Mouse (Mus musculus): Measurements from ENCODE around the gene Apol7e. TPM values are rescaled to one million over a fixed set of nuclear protein-coding genes. Genes with fewer than 3 reads are reported as not detected.

Apol7e gene
- polyA plus RNA-seq, 1 experiment = not detected

GRCm38 (mm10) chr15:77749717-77750116 is 51.1 kb downstream of the Apol7e start:
- H3K27me3 ChIP-seq (replicated peaks) = peaks cover 39% of the 10 kb centered on the region
- TF ChIP-seq FLI1 (IDR thresholded peaks at IDR 0.05; ENCODE audit: low read length) (no peak), GATA1 (IDR thresholded peaks at IDR 0.05; ENCODE audit: borderline replicate concordance, low read length) (no peak)
- H3K36me3 ChIP-seq (replicated peaks; ENCODE audit: low read length) = peaks cover 27% of the 10 kb centered on the region
- peaks cover 16% of the 10 kb centered on the region for H3K4me1 ChIP-seq
- peaks cover 15% of the 10 kb centered on the region for H3K9me3 ChIP-seq
- H3K4me3 ChIP-seq (replicated peaks) = no peak overlapping the region

DNA sequence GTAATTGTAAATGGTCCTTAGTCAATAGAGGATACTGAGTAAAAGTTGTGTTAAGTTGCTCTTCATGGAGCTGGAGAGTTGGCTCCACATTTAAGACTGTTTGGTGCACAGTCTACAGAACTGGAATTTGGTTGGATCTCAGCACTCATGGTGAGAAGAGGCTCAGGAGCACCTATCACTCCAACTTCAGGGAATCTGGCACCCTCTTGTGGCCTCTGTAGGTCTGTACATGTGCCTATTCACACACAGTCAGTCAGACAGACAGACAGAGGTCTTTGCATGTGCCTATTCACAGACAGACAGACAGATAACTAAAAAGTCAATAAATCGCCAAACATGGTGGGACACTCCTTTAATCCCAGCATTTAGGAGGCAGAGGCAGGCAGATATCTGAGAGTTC is 51.8 kb downstream of the Apol7e start:
- Histone ChIP-seq H3K4me3 (replicated peaks) (no peak overlapping the region), H3K27me3 (replicated peaks) (peaks cover 35% of the 10 kb centered on the region), H3K4me1 (peaks cover 21% of the 10 kb centered on the region), H3K36me3 (replicated peaks; ENCODE audit: low read length) (peaks cover 27% of the 10 kb centered on the region), H3K9me3 (peaks cover 15% of the 10 kb centered on the region)
- TF ChIP-seq GATA1 (IDR thresholded peaks at IDR 0.05; ENCODE audit: borderline replicate concordance, low read length) (no peak), FLI1 (IDR thresholded peaks at IDR 0.05; ENCODE audit: low read length) (no peak)

- Histone ChIP-seq H3K4me3 (replicated peaks) (no peak overlapping the region), H3K4me1 (peaks cover 38% of the 10 kb centered on the region), H3K36me3 (replicated peaks; ENCODE audit: low read length) (peaks cover 22% of the 10 kb centered on the region), H3K27me3 (replicated peaks) (peaks cover 21% of the 10 kb centered on the region), H3K9me3 (peaks cover 15% of the 10 kb centered on the region)
- TF ChIP-seq FLI1 (IDR thresholded peaks at IDR 0.05; ENCODE audit: low read length) (no peak), GATA1 (IDR thresholded peaks at IDR 0.05; ENCODE audit: borderline replicate concordance, low read length) (no peak)
These were observed 53.8 kb downstream of the Apol7e start for GRCm38 (mm10) chr15:77752443-77752842.

DNA sequence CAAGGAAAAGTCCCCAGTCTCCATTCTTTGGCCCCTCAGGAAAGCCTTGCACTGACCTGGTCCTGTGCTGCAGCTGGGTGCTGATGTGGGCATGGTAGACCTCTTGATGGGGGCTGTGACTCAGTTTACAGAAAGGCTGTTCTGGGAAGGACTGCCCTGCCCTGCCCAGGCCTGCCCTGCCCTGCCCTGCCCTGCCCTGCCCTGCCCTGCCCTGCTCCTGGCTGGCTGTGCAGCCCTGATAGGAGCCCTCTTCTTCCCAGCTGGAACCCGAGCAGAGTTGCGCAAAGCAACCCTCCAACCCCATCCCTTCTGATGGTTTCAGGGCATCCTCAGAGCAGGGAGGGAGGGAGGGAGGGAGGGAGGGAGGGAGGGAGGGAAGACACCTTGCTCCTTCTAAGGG is 56.5 kb downstream of the Apol7e start:
- H3K27me3 ChIP-seq (replicated peaks) = peaks cover 8% of the 10 kb centered on the region
- no peak for TF ChIP-seq FLI1 (IDR thresholded peaks at IDR 0.05; ENCODE audit: low read length)
- TF ChIP-seq GATA1 (IDR thresholded peaks at IDR 0.05; ENCODE audit: borderline replicate concordance, low read length) = no peak
- H3K36me3 ChIP-seq (replicated peaks; ENCODE audit: low read length) = peaks cover 21% of the 10 kb centered on the region
- H3K4me1 ChIP-seq = peaks cover 39% of the 10 kb centered on the region
- H3K9me3 ChIP-seq = no peaks in the 10 kb centered on the region
- H3K4me3 ChIP-seq (replicated peaks) = no peak overlapping the region

DNA sequence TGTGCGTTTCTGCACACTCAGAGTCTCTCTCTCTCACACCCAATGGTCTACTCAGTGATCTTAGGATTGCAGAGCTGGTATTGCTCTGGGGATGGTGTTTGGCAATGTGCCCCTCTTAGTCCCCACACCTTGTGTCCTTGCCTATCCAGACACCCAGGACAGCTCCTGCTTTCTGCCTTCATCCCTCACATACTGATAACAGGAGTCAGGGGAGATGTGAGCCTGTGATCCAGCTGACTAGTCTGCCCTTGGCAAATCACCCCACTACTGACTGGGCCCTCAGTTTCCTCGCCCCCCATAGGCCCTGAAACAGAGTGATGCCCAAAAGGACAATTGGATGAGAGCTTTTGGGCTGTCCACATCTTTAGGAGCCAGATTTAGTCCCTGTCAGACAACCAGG is 57.4 kb downstream of the Apol7e start:
- peaks cover 42% of the 10 kb centered on the region for H3K4me1 ChIP-seq
- H3K27me3 ChIP-seq (replicated peaks) = peaks cover 8% of the 10 kb centered on the region
- no peaks in the 10 kb centered on the region for H3K9me3 ChIP-seq
- H3K4me3 ChIP-seq (replicated peaks) = no peak overlapping the region
- peaks cover 27% of the 10 kb centered on the region for H3K36me3 ChIP-seq (replicated peaks; ENCODE audit: low read length)
- TF ChIP-seq FLI1 (IDR thresholded peaks at IDR 0.05; ENCODE audit: low read length) (no peak), GATA1 (IDR thresholded peaks at IDR 0.05; ENCODE audit: borderline replicate concordance, low read length) (no peak)

GRCm38 (mm10) chr15:77756848-77757247 is 58.2 kb downstream of the Apol7e start, which contains the start of gene Apol8:
Gene Apol8 (minus strand): TSS chr15:77757003.
- TF ChIP-seq GATA1 (IDR thresholded peaks at IDR 0.05; ENCODE audit: borderline replicate concordance, low read length) = no peak
- TF ChIP-seq FLI1 (IDR thresholded peaks at IDR 0.05; ENCODE audit: low read length) = no peak
- H3K27me3 ChIP-seq (replicated peaks) = peaks cover 8% of the 10 kb centered on the region
- no peaks in the 10 kb centered on the region for H3K9me3 ChIP-seq
- peaks cover 34% of the 10 kb centered on the region for H3K36me3 ChIP-seq (replicated peaks; ENCODE audit: low read length)
- H3K4me3 ChIP-seq (replicated peaks) = peak within 1 kb of the TSS; percentile 56
- peaks cover 41% of the 10 kb centered on the region for H3K4me1 ChIP-seq

GRCm38 (mm10) chr15:77757586-77758226 is 59.0 kb downstream of the Apol7e start:
- peaks cover 43% of the 10 kb centered on the region for H3K4me1 ChIP-seq
- no peak overlapping the region for H3K4me3 ChIP-seq (replicated peaks)
- no peak for TF ChIP-seq GATA1 (IDR thresholded peaks at IDR 0.05; ENCODE audit: borderline replicate concordance, low read length)
- TF ChIP-seq FLI1 (IDR thresholded peaks at IDR 0.05; ENCODE audit: low read length) = no peak
- H3K36me3 ChIP-seq (replicated peaks; ENCODE audit: low read length) = peaks cover 43% of the 10 kb centered on the region
- no peaks in the 10 kb centered on the region for H3K9me3 ChIP-seq
- H3K27me3 ChIP-seq (replicated peaks) = peaks cover 4% of the 10 kb centered on the region

DNA sequence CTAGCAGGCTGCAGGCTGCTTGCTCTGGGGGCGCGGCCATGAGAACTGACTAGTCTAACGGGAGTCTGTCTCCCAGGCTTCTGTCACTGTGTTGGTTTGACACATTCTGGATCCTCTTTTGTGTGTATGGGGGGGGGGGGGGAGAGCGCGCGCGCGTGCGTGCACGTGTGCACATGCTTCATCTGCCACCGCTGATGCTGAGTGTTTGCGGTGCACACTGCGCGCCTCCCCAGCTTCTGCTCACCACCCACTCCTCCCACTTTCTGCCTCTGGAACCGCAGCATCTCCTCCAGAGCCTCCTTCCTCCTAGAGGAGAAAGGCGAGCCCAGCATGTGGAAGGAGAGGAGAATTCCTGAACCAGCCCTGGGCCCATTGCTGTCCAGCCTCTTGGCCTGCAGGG is 61.4 kb downstream of the Apol7e start:
- no peaks in the 10 kb centered on the region for H3K9me3 ChIP-seq
- peaks cover 62% of the 10 kb centered on the region for H3K4me1 ChIP-seq
- no peaks in the 10 kb centered on the region for H3K27me3 ChIP-seq (replicated peaks)
- H3K36me3 ChIP-seq (replicated peaks; ENCODE audit: low read length) = peaks cover 66% of the 10 kb centered on the region
- H3K4me3 ChIP-seq (replicated peaks) = no peak overlapping the region
- TF ChIP-seq GATA1 (IDR thresholded peaks at IDR 0.05; ENCODE audit: borderline replicate concordance, low read length) = no peak
- no peak for TF ChIP-seq FLI1 (IDR thresholded peaks at IDR 0.05; ENCODE audit: low read length)

- Histone ChIP-seq H3K36me3 (replicated peaks; ENCODE audit: low read length) (peaks cover 77% of the 10 kb centered on the region), H3K4me1 (peaks cover 63% of the 10 kb centered on the region), H3K4me3 (replicated peaks) (no peak overlapping the region), H3K27me3 (replicated peaks) (no peaks in the 10 kb centered on the region), H3K9me3 (no peaks in the 10 kb centered on the region)
- TF ChIP-seq GATA1 (IDR thresholded peaks at IDR 0.05; ENCODE audit: borderline replicate concordance, low read length) (no peak), FLI1 (IDR thresholded peaks at IDR 0.05; ENCODE audit: low read length) (no peak)
These were observed 62.4 kb downstream of the Apol7e start for GRCm38 (mm10) chr15:77761083-77761482.

DNA sequence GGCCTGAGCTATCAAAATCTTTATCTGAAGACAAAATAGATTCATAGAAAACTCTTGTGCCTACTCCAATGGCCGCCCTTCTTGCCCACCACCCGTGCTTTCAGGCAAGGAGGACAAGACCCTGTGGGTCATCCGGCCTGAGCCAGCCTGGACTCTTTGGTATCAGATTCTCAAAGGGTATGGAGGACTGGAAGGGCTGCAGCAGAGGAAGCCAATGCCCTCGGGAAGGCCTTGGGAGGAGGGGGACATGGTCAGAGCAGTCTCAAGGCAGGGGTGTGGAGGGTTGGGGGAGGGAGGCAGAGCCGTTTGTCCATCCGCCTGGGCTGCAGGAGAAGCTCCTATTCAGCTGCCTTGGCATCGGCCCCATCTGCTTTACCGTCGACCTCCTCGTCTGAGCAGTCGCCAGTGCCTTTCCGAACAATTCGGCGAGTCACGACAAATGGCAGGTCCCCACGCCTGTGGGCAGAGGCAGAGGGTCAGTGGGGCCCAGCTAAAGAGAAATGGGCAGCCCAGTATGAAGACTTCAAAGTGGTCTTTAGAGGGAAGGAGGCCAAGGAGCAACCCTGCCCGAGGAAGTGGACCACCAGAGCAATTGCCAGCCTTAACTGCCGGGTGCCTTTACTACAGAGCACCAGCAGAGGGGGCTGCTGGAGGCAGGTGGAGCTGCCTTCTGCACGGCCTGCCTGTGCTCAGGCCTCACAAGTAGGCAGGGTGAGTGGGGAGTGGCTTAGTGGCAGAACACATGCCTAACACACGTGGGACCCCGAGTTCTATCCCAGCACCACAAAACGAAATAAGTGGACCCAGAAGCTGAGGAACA is 63.1 kb downstream of the Apol7e start:
- Histone ChIP-seq H3K27me3 (replicated peaks) (no peaks in the 10 kb centered on the region), H3K4me1 (peaks cover 65% of the 10 kb centered on the region), H3K36me3 (replicated peaks; ENCODE audit: low read length) (peaks cover 84% of the 10 kb centered on the region), H3K4me3 (replicated peaks) (no peak overlapping the region), H3K9me3 (no peaks in the 10 kb centered on the region)
- TF ChIP-seq FLI1 (IDR thresholded peaks at IDR 0.05; ENCODE audit: low read length) (no peak), GATA1 (IDR thresholded peaks at IDR 0.05; ENCODE audit: borderline replicate concordance, low read length) (no peak)
